Mouse (Mus musculus): ENCODE results near the gene Ccsap.

The Ccsap gene

GRCm38 (mm10) chr8:123805718-123806373 lies 54.2 kb downstream of the Ccsap start, which contains the start of gene Rab4a:
Rab4a (plus strand) TSS chr8:123805985.
- peak; percentile 95 for DNase-seq (ENCODE audit: low read depth, low spot score)

- DNase-seq (ENCODE audit: low read depth, low spot score) = peak; percentile 54
Observed at GRCm38 (mm10) chr8:123805209-123805717, 54.7 kb downstream of the Ccsap start.

- DNase-seq (ENCODE audit: low read depth, low spot score) = no peak
Observed at GRCm38 (mm10) chr8:123804586-123804985, 55.4 kb downstream of the Ccsap start.

GRCm38 (mm10) chr8:123803639-123804038 lies 56.4 kb downstream of the Ccsap start:
- no peak for DNase-seq (ENCODE audit: low read depth, low spot score)

GRCm38 (mm10) chr8:123801538-123801937 lies 58.5 kb downstream of the Ccsap start:
- peak; percentile 56 for DNase-seq (ENCODE audit: low read depth, low spot score)

- peak; percentile 74 for DNase-seq (ENCODE audit: low read depth, low spot score)
Observed at GRCm38 (mm10) chr8:123800867-123801266, 59.1 kb downstream of the Ccsap start.

GRCm38 (mm10) chr8:123799885-123800284 lies 60.1 kb downstream of the Ccsap start:
- no peak for DNase-seq (ENCODE audit: low read depth, low spot score)

GRCm38 (mm10) chr8:123799434-123799833 lies 60.6 kb downstream of the Ccsap start:
- no peak for DNase-seq (ENCODE audit: low read depth, low spot score)

GRCm38 (mm10) chr8:123797928-123798327 lies 62.1 kb downstream of the Ccsap start:
- DNase-seq (ENCODE audit: low read depth, low spot score) = no peak

- no peak for DNase-seq (ENCODE audit: low read depth, low spot score)
Observed at GRCm38 (mm10) chr8:123796758-123797157, 63.3 kb downstream of the Ccsap start.

- DNase-seq (ENCODE audit: low read depth, low spot score) = no peak
Observed at GRCm38 (mm10) chr8:123794766-123795165, 65.2 kb downstream of the Ccsap start.

- no peak for DNase-seq (ENCODE audit: low read depth, low spot score)
Observed at GRCm38 (mm10) chr8:123793900-123794299, 66.1 kb downstream of the Ccsap start.

GRCm38 (mm10) chr8:123791845-123792225 lies 68.2 kb downstream of the Ccsap start:
- no peak for DNase-seq (ENCODE audit: low read depth, low spot score)

- no peak for DNase-seq (ENCODE audit: low read depth, low spot score)
Observed at GRCm38 (mm10) chr8:123791101-123791844, 68.7 kb downstream of the Ccsap start.

Measured in ES-CJ7 (cell line).